22 mouse cellular contexts compared by ENCODE assay signal in the genomic region with DNA sequence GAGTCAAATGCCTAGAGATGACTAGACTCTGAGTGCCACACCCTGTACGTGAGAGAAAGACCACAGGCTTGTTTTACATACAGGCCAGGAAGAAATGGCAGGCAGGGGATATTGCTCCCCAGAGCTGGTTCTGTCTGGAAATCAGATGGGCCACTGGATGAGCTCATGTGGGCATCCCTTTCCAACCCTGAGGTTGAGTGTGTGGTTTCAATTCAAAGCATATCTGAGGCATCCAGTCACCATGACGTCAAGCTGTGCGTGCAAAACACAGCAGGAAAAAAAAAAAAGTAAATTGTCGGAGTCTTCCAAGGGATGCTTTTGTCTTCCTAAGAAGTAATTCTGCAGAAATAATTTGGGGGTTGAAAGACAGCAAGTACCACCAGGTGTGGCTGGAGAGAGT. TPM values are rescaled to one million over a fixed set of nuclear protein-coding genes. Genes with fewer than 3 reads are reported as not detected.
A peak's percentile ranks its signal among the peaks of the same experiment; 100 is the strongest.
DNase-seq lines count a peak whose midpoint lies in the region; ATAC-seq and TF ChIP-seq lines count a peak whose summit lies in the region.
"Had no signal": no experiment of that assay in that cellular context is flagged by ENCODE, and none has a peak within 500 bp of the region (broad histone marks: within the 10 kb centered on the region; RNA-seq: fewer than 3 reads in every experiment).

No protein-coding gene starts in this region.

- H3K9me3 ChIP-seq in embryonic facial prominence, embryonic 14.5 days (ENCODE audit: control insufficient read depth, low read length) = no peaks in the 10 kb centered on the region
- no peaks in the 10 kb centered on the region for H3K9me3 ChIP-seq in embryonic facial prominence, embryonic 10.5 days
- H3K9me3 ChIP-seq in ES-E14 (ENCODE audit: control insufficient read depth, insufficient read depth, low read depth, low read length) = no peaks in the 10 kb centered on the region
- H3K9me3 ChIP-seq: forebrain, embryonic 13.5 days; heart, embryonic 13.5 days; hindbrain, embryonic 13.5 days had no signal

- H3K4me1 ChIP-seq in embryonic facial prominence, embryonic 14.5 days (ENCODE audit: control insufficient read depth, insufficient read depth, low read length) = no peaks in the 10 kb centered on the region
- H3K4me1 ChIP-seq in embryonic facial prominence, embryonic 10.5 days = no peaks in the 10 kb centered on the region
- H3K4me1 ChIP-seq in ES-E14 (ENCODE audit: control insufficient read depth in 2 of 2, insufficient read depth in 2 of 2, low read length in 2 of 2, poor library complexity in 1 of 2) = no peaks in the 10 kb centered on the region
- no peaks in the 10 kb centered on the region for H3K4me1 ChIP-seq in embryonic fibroblast, embryonic 13.5 days (ENCODE audit: control insufficient read depth, insufficient read depth, low read length)
- H3K4me1 ChIP-seq: forebrain, embryonic 13.5 days; heart, embryonic 13.5 days had no signal

- DNase-seq in embryonic facial prominence, embryonic 14.5 days (ENCODE audit: low spot score) = peak; percentile 34
- DNase-seq in embryonic facial prominence, embryonic 10.5 days (ENCODE audit: low spot score) = no peak
- DNase-seq in ES-E14 (ENCODE audit: low read depth, low spot score) = no peak
- DNase-seq in adrenal gland, adult 2 months = no peak
- DNase-seq in left cerebral cortex, adult 9 months (ENCODE audit: low spot score in 2 of 2) = no peak
- no peak for DNase-seq in layer of hippocampus, postnatal 10 days (ENCODE audit: low spot score in 2 of 2)
- DNase-seq: adrenal gland, postnatal 10 days; cerebellum, adult 11-12 months; cerebellum, adult 9-11 months; forebrain, postnatal 0 days; gastrocnemius, postnatal 25 days; heart, postnatal 4 days; kidney, adult 11 months had no signal

- no peak for ATAC-seq in embryonic facial prominence, embryonic 14.5 days (ENCODE audit: low read depth)
- ATAC-seq: CD4-positive, CD25-positive, alpha-beta regulatory T cell, adult 4 months; forebrain, embryonic 13.5 days; forebrain, postnatal 0 days; hindbrain, postnatal 0 days had no signal

- no peak overlapping the region for H3K9ac ChIP-seq in embryonic facial prominence, embryonic 14.5 days (ENCODE audit: low read depth, low read length)
- no peak overlapping the region for H3K9ac ChIP-seq in ES-E14 (ENCODE audit: insufficient read depth, low read depth, low read length, poor library complexity, severe bottlenecking)
- H3K9ac ChIP-seq: forebrain, embryonic 13.5 days; forebrain, postnatal 0 days; heart, embryonic 13.5 days; hindbrain, embryonic 13.5 days had no signal

- TF ChIP-seq POLR2A in embryonic fibroblast, embryonic 13.5 days (IDR thresholded peaks at IDR 0.05; ENCODE audit: low read depth, low read length) = no peak

- no peaks in the 10 kb centered on the region for H3K36me3 ChIP-seq in embryonic facial prominence, embryonic 14.5 days (ENCODE audit: control insufficient read depth, insufficient read depth, low read length)
- H3K36me3 ChIP-seq in embryonic facial prominence, embryonic 10.5 days (replicated peaks) = no peaks in the 10 kb centered on the region
- H3K36me3 ChIP-seq in ES-E14 (ENCODE audit: control insufficient read depth, insufficient read depth, low read length, poor library complexity, severe bottlenecking) = no peaks in the 10 kb centered on the region
- H3K36me3 ChIP-seq: heart, embryonic 13.5 days; hindbrain, embryonic 13.5 days had no signal

- no peak overlapping the region for H3K27ac ChIP-seq in embryonic facial prominence, embryonic 14.5 days (replicated peaks; ENCODE audit: low read depth, low read length)
- no peak overlapping the region for H3K27ac ChIP-seq in embryonic facial prominence, embryonic 10.5 days (replicated peaks)
- H3K27ac ChIP-seq in ES-E14 (ENCODE audit: insufficient read depth, low read depth, low read length, poor library complexity, severe bottlenecking) = no peak overlapping the region
- peak overlapping the region; percentile 55 for H3K27ac ChIP-seq in embryonic fibroblast, embryonic 13.5 days (ENCODE audit: insufficient read depth, low read length)
- H3K27ac ChIP-seq: forebrain, embryonic 13.5 days; heart, embryonic 13.5 days; hindbrain, embryonic 13.5 days; hindbrain, postnatal 0 days had no signal

- no peak overlapping the region for H3K4me2 ChIP-seq in embryonic facial prominence, embryonic 14.5 days (ENCODE audit: low read depth, low read length)
- H3K4me2 ChIP-seq: forebrain, embryonic 13.5 days; heart, embryonic 13.5 days; hindbrain, embryonic 13.5 days had no signal

- TF ChIP-seq CTCF in embryonic fibroblast, embryonic 13.5 days (IDR thresholded peaks at IDR 0.05; ENCODE audit: borderline replicate concordance, insufficient read depth, low read length) = no peak

- 42% methylated on average over 4 of the region's 4 CpGs for WGBS in embryonic facial prominence, embryonic 14.5 days
- WGBS in embryonic facial prominence, embryonic 10.5 days = 79% methylated on average over 4 of the region's 4 CpGs

- in situ Hi-C loops in ES-E14 (cut with MboI; ENCODE audit: low sequenced_read_pairs in 2 of 2, unreplicated experiment in 2 of 2) = no loop called here

- no peak overlapping the region for H3K4me3 ChIP-seq in embryonic facial prominence, embryonic 14.5 days (ENCODE audit: low read depth, low read length)
- no peak overlapping the region for H3K4me3 ChIP-seq in embryonic facial prominence, embryonic 10.5 days
- H3K4me3 ChIP-seq in ES-E14 (ENCODE audit: insufficient read depth in 1 of 2, low read depth in 1 of 2, low read length in 2 of 2, poor library complexity in 1 of 2, severe bottlenecking in 1 of 2) = no peak overlapping the region
- H3K4me3 ChIP-seq in embryonic fibroblast, embryonic 13.5 days (ENCODE audit: insufficient read depth, low read length) = no peak overlapping the region
- H3K4me3 ChIP-seq: forebrain, embryonic 13.5 days; heart, embryonic 13.5 days; hindbrain, embryonic 13.5 days had no signal

- H3K27me3 ChIP-seq in embryonic facial prominence, embryonic 14.5 days (replicated peaks; ENCODE audit: control insufficient read depth, insufficient read depth, low read length) = no peaks in the 10 kb centered on the region
- no peaks in the 10 kb centered on the region for H3K27me3 ChIP-seq in embryonic facial prominence, embryonic 10.5 days (replicated peaks; ENCODE audit: low read depth, poor library complexity, severe bottlenecking)
- H3K27me3 ChIP-seq: forebrain, embryonic 13.5 days; heart, embryonic 13.5 days; hindbrain, embryonic 13.5 days had no signal

TF ChIP-seq in ES-E14, 5 proteins besides CTCF, POLR2A, EP300 and RAD21:
- TF ChIP-seq MAFK (IDR thresholded peaks at IDR 0.05; ENCODE audit: insufficient read depth, low read depth, low read length) = no peak
- TF ChIP-seq ZNF384 (IDR thresholded peaks at IDR 0.05; ENCODE audit: low read depth, low read length) = 0 out of 2 replicates have a peak, but pooled peaks have one; percentile 28

RNA-seq across cellular contexts. Expression of gene Spp2, which starts 45.7 kb away (rescaled TPM):
- 0.18 TPM in 1 of 2 replicates, not detected in the other for polyA plus RNA-seq in embryonic facial prominence, embryonic 14.5 days (2014; fragmentation: Nextera tagmentation; extraction: Ambion mirVana)
- 0.30 and 0.37 TPM in 2 replicates for polyA plus RNA-seq in embryonic facial prominence, embryonic 10.5 days (2016; fragmentation: Nextera tagmentation; extraction: Ambion mirVana)
- not detected in 2 replicates for total RNA-seq in ES-E14 (2012; rRNA removed)
- polyA plus RNA-seq in embryonic fibroblast, embryonic 13.5 days (2011; ENCODE audit: insufficient read length, low read depth, missing spikeins) = not detected in 2 replicates
- 1 to 10 TPM in 1 of 2 experiments, not detected in 1; 1.0 TPM for total RNA-seq in adrenal gland, adult 2 months (2021)
- 0.11 TPM in 1 of 2 replicates, not detected in the other for polyA plus RNA-seq in adrenal gland, adult 2 months (2012; rRNA removed)
- total RNA-seq in layer of hippocampus, postnatal 10 days (2021) = under 1 TPM in 1 of 2 experiments, not detected in 1; 0.54 TPM
- total RNA-seq: gastrocnemius, adult 18-20 months; gastrocnemius, postnatal 25 days; granulocyte monocyte progenitor cell, adult 5-6 weeks; heart, postnatal 4 days; hindbrain, postnatal 0 days; MEL had no signal
- polyA plus RNA-seq: CD4-positive, CD25-positive, alpha-beta regulatory T cell, adult 4 months; forebrain, embryonic 13.5 days; hindbrain, embryonic 13.5 days had no signal
